Mouse (Mus musculus): ENCODE measurements around the gene Rere.

GRCm38 (mm10) chr4:150396339-150396738, 114.9 kb downstream of the Rere start:
- no peak for TF ChIP-seq MAFK (IDR thresholded peaks at IDR 0.05; ENCODE audit: insufficient replicate concordance, low read length)
- TF ChIP-seq POLR2A (IDR thresholded peaks at IDR 0.05; ENCODE audit: low read depth, low read length): no peak
- no peak for TF ChIP-seq ZC3H11A (IDR thresholded peaks at IDR 0.05; ENCODE audit: low read depth, low read length)
- no peak for TF ChIP-seq POLR2AphosphoS2 (IDR thresholded peaks at IDR 0.05; ENCODE audit: low read depth, low read length)
- TF ChIP-seq RCOR1 (conservative IDR thresholded peaks at IDR 0.05; ENCODE audit: low read depth, low read length): no peak
- TF ChIP-seq TBP (conservative IDR thresholded peaks at IDR 0.05; ENCODE audit: low read depth, low read length): no peak
- no peak for TF ChIP-seq MAZ (IDR thresholded peaks at IDR 0.05; ENCODE audit: low read depth, low read length)

Measured in CH12.LX (cell line).